14 mouse cellular contexts compared by ENCODE assay signal in genomic region chr17:12051031-12051430, GRCm38 (mm10).
"Had no signal": no experiment of that assay in that cellular context is flagged by ENCODE, and none has a peak within 500 bp of the region (broad histone marks: within the 10 kb centered on the region; RNA-seq: fewer than 3 reads in every experiment).

No protein-coding gene starts in this region.

- H3K4me1 ChIP-seq: midbrain, embryonic 13.5 days; neural tube, embryonic 12.5 days; stomach, embryonic 15.5 days had no signal

- DNase-seq: kidney, adult 8-10 months; kidney, postnatal 25 days; layer of hippocampus, postnatal 36 days; retina, postnatal 1 day; right cerebral cortex, postnatal 4 days; thymus, adult 2 months; thymus, postnatal 25 days had no signal

- H3K27me3 ChIP-seq: limb, embryonic 15.5 days; lung, embryonic 15.5 days; neural tube, embryonic 12.5 days; stomach, embryonic 15.5 days had no signal

- ATAC-seq: liver, embryonic 12.5 days; midbrain, embryonic 13.5 days had no signal

- H3K36me3 ChIP-seq: limb, embryonic 15.5 days; liver, embryonic 12.5 days; lung, embryonic 15.5 days; midbrain, embryonic 13.5 days; neural tube, embryonic 12.5 days; stomach, embryonic 15.5 days had no signal

- H3K4me2 ChIP-seq: limb, embryonic 15.5 days; liver, embryonic 12.5 days; lung, embryonic 15.5 days; midbrain, embryonic 13.5 days; neural tube, embryonic 12.5 days; stomach, embryonic 15.5 days had no signal

- H3K4me3 ChIP-seq: limb, embryonic 15.5 days; liver, embryonic 12.5 days; lung, embryonic 15.5 days; midbrain, embryonic 13.5 days; myocyte; neural tube, embryonic 12.5 days; stomach, embryonic 15.5 days had no signal

- H3K9ac ChIP-seq: limb, embryonic 15.5 days; liver, embryonic 12.5 days; lung, embryonic 15.5 days; midbrain, embryonic 13.5 days; neural tube, embryonic 12.5 days; stomach, embryonic 15.5 days had no signal

- H3K27ac ChIP-seq: limb, embryonic 15.5 days; liver, embryonic 12.5 days; lung, embryonic 15.5 days; midbrain, embryonic 13.5 days; neural tube, embryonic 12.5 days; stomach, embryonic 15.5 days had no signal

- H3K9me3 ChIP-seq: limb, embryonic 15.5 days; liver, embryonic 12.5 days; lung, embryonic 15.5 days; midbrain, embryonic 13.5 days; neural tube, embryonic 12.5 days; stomach, embryonic 15.5 days had no signal
